Mouse (Mus musculus): ENCODE data around the gene Adgrv1.

The Adgrv1 gene

DNA sequence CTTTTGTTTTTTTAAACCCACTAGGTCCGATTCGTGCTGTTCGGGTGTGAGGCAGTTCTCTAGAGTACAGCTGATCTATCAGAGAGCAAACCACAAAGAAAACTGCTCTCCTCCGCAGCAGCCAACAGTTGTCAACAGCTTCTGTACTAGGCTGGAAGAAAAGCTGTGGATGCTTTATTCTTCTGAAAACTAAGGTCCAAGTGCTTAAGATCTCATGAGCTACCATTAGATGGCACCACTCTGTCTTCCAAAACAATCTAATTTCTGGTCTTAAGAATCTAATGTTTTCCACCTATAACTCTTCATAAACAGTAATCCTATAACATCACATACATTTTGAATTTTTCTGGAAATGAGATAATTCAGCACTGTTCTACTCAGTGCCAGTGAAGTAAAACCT is 22.6 kb downstream of the Adgrv1 start:
- DNase-seq (ENCODE audit: low read depth, low spot score), result peak; percentile 55

DNA sequence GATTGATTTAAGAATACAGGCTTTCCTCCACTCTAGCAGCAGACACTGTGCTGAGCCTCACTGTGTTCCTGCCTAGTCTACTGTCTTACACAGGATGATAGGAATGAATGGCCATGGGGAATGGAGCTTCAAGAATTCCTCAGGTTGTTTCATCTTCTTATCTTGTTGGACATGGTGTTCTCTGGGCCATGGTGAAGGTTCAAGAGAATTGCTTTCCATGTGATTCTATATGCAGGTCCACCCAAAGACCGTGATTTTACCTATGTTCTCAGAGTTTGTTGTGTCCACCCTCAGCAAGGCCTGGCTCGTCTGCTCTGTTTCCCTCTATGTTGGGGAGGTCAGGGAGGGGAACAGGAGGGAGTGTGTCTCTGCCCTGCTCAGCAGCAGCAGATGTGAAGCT is 26.0 kb downstream of the Adgrv1 start:
- no peak for DNase-seq (ENCODE audit: low read depth, low spot score)

DNA sequence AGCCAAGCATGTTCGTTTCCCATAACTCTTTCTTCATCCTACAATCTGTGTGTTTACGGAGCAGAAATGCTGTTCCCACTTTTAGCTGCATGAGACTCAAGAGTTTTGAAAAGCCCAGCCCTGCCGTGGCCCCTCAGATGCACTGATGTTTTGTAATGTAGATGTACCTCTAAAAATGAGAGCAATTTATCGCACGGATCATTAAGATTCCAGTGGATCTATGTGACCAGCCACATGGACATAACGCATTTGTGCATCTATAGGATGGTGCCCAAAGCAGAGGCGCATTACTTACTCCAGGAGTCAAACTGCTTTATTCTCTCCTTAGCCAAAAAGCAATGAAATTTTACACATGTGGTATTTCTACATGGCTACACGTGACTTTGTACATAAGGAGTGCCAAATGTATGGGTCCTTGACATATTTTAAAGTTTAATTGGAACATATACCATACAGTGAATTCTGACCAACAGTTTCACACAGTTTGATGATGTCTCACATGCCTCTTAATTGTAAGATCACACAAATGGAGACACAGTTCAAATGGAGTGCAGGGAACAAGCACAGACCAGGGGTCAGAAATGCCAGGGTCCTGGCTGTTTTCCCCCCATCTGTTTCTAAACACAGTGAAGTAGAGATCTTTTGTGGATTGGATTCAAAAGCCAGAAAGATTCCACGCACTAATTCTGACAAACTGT is 35.9 kb downstream of the Adgrv1 start:
- no peak for DNase-seq (ENCODE audit: low read depth, low spot score)

DNA sequence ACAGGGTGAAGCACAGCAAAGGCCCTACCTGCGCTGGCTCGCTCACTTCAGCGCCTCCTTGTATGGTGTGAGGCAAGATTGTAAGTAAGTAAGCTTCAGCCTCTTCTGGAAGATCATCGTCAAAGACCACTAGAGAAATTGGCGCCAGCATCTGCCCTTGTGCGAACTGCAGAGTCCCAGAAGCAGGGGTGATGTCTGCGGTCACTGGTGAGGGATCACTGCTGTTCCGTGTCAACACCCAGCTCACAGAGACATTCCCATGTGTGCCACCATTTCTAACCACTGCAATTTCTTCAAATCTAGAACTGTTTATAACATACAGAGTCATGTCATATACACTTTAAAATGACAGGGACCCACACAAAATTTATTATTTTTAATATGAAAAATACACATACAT is 54.3 kb downstream of the Adgrv1 start:
- DNase-seq (ENCODE audit: low read depth, low spot score), result no peak

DNA sequence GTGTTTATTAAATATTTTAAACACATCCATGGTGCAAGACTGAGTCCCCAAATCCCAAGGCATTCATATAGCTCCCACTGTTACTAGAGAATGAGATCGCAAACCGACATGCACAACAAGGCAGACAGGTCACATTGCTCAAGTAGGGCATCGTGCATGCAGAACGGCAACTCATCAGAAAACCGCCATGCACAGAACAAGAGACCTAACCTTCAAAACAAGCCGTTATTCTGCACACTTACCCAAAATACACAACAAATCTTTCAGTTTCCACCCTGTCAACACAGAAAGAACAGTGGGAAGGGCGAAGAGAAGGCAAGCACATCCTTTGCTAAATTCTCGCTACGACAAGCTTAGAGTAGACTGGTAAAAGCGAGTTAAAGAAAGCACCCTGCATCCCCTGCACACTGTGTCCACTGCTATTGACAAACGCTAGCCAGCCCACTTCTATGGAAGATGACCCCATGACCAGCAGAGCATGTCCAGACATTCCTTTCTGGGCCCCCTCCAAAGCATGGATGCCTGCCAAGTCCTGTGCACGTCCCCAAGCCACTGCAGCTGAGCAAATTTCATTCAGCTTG is 62.6 kb downstream of the Adgrv1 start:
- peak; percentile 15 for DNase-seq (ENCODE audit: low read depth, low spot score)

DNA sequence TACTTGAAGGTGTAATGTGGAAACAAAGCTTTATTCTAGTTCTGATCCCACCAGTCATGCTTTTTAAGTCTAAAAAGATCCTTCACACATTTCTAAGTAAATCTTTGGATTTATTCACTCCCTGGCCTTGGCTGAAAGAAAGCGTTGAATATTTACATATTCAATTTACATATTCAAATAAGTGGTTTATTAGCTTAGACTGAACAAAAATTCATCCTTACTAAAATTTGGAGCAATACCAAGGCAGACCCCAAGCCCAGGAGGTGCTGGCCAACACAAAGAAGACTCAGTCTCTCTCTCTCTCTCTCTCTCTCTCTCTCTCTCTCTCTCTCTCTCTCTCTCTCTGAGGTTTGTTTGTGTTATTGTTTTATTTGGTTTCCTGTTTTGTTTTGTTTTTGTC is 82.9 kb downstream of the Adgrv1 start:
- no peak for DNase-seq (ENCODE audit: low read depth, low spot score)

DNA sequence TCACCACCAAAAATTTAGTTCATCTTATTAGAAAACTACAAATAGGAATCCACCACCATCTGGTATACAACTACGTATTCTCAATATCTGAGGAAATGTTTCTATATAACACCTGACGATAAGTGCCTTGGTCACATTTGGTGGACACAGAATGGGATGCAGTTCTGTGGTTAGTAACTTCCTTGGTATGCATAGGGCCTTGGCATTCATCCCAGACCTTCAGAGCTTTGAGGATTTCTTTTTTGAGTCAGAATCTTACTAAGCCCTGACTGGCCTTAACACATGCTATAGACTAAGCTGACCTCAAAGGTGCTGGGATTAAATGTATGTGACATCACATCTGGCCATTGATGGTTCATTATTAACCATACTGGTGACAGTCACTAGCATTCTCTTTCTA is 98.0 kb downstream of the Adgrv1 start:
- DNase-seq (ENCODE audit: low read depth, low spot score), result no peak

DNA sequence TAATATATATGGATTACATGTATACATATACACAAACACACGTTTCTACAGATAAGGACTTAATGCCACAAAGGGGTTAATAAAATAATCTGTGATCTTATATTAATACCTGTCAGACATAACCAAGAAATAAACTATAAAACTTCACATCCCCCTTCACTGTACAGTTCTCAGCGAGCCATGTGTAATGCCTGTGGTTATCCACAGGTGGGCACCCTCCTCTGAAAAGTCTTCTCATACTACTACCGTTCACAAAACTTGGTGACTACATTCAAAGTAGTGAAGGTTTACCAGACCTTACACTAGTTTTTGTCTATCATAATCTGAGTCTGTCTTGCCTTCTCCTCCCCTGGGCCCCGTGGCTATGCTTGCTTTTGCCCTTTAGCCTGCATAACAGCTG is 106.3 kb downstream of the Adgrv1 start:
- DNase-seq (ENCODE audit: low read depth, low spot score), result peak; percentile 7

DNA sequence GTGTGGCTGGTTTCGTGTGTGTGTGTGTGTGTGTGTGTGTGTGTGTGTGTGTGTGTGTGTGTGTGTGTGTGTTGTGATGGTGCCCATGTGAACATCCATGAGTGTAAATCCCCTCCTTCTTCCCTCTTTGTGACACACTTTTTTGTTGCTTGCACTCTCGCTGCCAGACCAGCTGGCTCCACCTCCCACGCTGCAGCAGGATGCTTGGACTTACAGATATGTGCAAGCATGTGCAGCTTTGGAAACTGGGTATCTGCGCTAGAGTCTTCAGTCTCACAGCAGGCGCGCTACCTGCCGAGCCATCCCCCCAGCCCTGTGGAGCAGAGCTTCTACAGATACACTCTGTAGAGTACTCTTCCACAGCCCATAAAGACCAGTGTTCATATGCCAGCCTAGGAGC is 122.8 kb downstream of the Adgrv1 start:
- peak; percentile 53 for DNase-seq (ENCODE audit: low read depth, low spot score)

DNA sequence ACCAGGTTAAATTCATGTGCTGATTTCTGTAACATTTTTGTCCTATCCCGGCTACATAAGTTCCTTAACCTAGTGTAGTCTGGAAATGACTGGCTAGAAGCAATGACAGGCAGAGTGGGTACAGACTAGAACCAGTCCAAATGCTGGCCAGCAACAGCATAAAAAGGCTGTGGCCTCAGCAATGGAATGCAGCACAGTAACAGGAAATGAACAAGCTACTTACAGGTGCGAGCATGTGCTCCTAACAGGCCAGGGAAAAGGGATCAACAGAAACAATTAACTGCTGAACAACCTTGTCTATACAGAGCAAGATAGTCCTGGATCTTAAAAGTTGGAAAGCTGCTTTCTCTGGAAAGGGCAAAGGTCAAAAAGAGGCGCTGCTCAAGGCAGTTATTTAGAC is 135.9 kb downstream of the Adgrv1 start:
- DNase-seq (ENCODE audit: low read depth, low spot score), result no peak

DNA sequence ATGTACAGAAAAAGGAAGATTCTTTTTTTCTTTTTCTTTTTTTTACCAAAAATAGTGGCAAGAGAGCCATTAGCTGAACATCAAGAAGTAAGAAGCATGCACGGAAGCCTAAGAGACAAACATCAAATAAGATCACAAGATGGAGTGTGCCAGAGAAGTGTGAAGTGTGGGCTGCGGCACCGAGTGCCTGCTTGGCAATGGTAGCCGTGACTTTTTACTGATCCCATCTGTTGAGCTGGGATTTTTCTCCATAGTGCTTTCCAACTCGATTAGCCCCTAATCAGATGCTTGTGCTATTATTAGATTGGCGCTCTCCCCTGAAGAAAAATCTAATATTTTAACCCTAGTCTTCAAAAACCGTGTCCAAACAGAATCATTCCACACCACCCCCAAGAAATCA is 141.0 kb downstream of the Adgrv1 start:
- peak; percentile 51 for DNase-seq (ENCODE audit: low read depth, low spot score)

DNA sequence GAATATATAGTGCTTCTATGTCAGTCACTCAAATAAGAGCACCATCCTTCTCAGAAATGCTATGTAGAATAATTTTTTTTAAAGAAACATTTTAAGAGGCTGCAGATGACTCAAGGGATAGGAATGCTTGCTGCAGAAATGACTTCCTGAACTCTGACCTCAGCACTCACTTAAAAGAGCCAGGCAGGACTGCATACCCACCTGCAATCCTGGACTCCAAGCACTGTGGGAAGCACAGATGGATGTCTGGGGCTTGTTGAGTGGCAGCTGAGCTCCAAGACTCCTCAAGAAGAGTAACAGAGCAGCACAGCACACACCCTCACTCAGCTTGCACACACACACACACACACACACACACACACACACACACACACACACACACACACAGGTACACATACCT is 146.0 kb downstream of the Adgrv1 start:
- no peak for DNase-seq (ENCODE audit: low read depth, low spot score)

DNA sequence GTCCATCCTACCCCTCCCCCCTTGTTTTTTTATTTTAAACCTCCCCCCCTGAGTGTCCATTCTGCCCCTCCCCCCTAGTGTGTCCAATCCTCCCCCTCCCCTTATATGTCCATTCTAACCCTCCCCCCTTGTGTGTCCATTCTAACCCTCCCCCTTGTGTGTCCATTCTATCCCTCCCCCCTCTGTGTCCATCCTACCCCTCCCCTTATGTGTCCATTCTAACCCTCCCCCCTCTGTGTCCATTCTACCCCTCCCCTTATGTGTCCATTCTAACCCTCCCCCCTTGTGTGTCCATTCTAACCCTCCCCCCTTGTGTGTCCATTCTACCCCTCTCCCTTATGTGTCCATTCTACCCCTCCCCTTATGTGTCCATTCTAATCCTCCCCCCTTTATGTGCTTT is 159.2 kb downstream of the Adgrv1 start:
- DNase-seq (ENCODE audit: low read depth, low spot score), result no peak

DNA sequence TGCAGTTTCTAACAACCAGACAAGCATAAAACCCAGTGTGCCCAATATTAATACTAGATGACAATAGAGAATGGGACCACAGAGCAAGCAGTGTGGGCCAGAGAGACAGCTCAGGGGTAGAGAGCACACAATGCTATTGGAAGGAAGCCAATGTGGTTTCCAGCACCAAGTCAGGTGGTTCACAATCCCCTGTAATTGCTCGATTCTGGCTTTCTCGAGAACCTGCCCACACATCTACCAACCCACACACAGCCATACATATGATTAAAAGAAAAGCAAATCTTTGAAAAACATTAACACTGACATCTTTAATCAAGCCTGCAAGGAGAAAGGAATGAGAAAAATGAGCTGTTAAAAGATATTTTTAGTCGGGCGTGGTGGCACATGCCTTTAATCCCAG is 166.3 kb downstream of the Adgrv1 start:
- peak; percentile 66 for DNase-seq (ENCODE audit: low read depth, low spot score)

DNA sequence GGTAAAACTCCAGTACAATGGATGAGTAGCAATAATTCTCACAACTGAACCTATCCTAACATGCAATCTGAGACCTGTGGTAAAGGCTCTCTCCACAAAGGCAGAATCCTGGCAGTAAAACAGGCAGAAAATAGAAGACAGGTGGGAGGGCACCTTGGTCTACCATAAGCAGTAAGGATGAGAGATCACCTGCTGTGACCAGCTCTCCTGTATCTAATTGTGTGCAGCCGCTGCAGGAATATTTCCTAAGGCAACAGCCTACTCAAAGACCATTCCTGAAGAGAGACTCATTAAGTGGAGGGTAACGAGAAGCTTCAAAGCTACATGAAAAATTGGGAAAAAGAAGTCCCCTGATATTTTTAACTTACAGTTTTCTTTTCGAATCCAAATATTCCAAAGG is 167.2 kb downstream of the Adgrv1 start:
- DNase-seq (ENCODE audit: low read depth, low spot score), result peak; percentile 7

DNA sequence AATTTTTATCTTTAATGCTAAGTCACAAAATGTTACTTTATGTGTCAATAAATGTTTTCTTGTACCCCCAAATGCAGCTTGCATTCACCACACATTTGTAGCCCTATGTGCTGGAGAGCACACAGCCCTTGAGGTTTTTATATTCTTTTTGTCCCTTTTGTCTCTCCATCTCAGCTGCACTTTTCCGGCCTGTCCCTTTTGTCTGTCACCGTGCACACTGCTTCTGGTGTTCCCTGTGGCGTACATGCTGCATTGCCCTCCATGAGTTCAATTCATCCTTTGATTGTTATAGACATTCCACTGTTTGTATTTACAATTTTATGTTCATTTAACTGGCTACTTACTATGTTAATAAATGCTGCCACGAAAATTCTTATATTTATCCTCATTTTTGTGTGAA is 183.3 kb downstream of the Adgrv1 start:
- DNase-seq (ENCODE audit: low read depth, low spot score), result no peak

DNA sequence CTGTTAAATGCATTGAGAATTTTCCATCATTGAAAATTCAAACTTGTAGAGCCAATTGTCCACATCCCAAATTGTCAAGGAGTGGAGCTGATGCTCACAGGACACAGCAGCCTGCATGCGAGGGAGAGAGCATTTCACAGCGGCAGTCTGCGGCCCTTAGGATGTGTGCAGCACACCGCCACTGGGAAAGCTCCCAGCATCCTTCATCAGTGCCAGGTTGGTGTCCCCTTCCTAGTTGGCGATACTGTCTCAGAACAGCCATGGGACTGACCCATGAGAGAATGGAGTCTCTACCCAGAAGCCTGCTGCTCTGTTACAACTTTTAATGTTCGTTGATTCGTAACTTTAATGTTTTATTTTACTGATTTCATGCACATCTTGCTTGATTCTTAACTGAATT is 183.8 kb downstream of the Adgrv1 start:
- DNase-seq (ENCODE audit: low read depth, low spot score), result no peak

DNA sequence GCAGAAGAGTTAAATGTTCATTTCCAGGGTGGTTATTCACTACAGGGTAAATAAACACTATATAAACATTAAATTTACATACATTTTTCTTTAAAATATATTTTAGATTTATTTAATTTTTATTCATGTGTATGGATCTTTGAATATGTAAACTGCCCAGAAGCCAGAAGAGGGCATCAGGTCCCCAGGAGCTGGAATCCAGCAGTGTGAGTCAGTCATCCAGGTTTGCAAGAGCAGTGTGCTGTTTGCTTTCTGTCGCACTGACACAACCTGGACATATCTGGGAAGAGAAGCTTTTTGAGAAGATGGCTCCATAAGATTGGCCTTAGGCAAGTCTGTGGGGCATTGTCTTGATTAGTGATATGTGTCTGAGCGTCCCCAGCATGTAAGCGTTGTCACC is 191.5 kb downstream of the Adgrv1 start:
- peak; percentile 36 for DNase-seq (ENCODE audit: low read depth, low spot score)

DNA sequence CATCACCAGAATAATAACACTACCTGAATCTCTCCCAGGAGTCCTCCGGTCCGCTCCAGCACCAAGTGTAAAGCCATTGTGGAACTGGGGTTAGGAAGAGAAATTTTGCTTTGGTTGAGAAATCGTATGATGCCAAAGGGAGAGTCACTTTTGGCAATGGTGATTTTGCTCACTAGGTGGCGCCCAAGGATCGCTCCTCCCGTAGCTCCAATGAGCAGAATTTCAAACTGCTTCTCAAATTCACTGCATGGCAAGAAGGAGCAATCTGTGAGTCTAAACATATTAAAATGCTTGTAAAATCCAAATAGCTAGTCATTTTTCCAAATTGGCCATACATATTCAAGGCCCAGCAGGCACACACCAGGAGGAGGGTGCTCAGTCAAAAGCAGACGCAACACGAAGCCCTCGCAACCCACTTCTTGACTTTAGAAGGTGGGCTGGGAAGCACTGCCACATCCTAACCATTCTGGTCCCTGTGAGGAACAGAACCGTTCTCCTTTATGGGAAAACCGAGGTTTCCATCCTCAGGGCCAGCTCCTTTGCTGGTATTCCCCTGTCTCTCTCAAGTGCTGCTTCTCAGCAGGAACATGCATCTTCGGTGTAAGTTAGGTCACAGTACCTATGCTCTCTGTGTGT is 193.4 kb downstream of the Adgrv1 start:
- peak; percentile 86 for DNase-seq (ENCODE audit: low read depth, low spot score)

DNA sequence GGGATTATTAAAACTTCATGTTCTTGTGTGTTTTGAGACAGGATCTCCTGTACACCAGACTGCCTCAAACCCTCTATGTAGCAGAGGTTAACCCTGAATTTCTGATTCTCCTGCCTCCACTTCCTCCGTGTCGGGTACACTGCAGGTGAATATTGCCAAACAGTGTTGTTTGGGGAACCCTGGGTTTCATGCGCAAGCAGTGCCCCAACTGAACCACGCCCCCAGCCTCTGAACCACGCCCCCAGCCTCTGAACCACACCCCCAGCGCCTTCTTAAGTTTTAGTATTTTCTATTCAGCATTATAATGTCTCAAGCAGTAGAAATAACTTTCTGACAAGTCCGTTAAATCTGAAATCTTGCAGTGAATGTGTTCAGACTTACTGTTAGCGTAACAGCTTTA is 195.9 kb downstream of the Adgrv1 start:
- DNase-seq (ENCODE audit: low read depth, low spot score), result no peak

DNA sequence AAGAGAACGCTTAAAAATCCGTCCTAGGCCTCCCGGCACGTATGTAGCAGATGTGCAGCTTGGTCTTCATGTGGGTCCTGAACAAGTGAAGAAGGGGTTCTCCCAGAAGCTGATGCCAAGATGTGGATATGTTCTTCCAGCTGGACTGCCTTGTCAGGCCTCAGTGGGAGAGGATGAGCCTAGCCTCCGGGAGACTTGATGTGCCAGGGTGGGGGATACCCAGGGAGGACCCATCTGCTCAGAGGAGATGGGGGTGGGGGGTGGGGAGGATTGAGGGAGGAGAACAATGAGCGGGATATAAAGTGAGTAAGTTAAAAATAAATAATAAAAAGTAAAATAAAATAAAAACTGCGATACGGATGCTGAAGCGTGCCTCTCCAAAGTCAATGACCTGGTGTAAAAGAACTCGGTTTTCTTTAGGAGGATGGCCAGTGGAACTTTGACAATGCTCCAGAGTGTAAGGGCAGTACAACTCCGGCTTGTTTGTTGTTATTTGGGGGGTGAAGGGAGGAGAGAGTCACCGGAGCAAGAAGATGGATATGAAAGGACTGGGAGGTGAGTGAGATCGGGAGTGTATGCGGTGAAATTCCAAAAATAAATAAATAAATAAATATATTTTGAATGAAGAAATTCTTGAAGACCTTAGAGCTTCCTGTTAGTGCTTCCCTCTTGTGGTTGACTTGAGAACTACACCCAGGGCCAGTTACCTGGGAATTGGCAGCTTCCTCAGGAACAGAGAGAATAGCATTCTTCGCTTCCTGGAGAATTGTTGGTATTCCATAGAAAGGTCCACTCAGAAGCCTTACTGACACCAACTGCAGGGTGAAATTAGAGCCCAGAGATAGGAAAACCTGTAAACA is 205.8 kb downstream of the Adgrv1 start:
- DNase-seq (ENCODE audit: low read depth, low spot score), result peak; percentile 76

DNA sequence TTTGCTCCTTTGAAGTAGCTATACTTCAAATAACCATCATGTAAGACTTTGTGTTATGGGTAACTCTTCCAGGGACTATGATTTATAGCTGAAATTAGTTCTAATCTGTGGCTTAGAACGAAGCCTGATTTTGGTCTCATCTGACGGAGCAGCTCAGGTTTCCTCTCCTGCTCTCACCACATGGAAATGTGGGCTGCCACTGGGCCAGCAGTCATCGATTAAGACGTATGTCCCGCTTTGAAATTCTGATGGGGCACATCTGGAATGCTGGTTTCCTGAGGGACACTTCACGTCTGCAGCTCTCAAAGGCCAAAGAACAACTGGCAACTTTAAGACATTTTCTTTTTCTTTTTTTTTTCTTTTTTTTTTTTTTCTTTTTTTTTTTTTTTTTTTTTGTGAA is 207.8 kb downstream of the Adgrv1 start:
- DNase-seq (ENCODE audit: low read depth, low spot score), result no peak
